Mouse (Mus musculus) liver, adult 2 months (tissue): Measurements from ENCODE around the gene 1810024B03Rik.

ENCODE experiments used
- CTCF ChIP-seq: fragments of 200-500 bp; IDR thresholded peaks from 2 replicates; pipeline ENCODE4 v1.5.1; 2011; ENCODE audit warnings: low read depth, low read length, control low read depth
- POLR2A ChIP-seq: fragments of 200-500 bp; IDR thresholded peaks from 2 replicates; pipeline ENCODE4 v1.6.1; 2011; ENCODE audit warnings: low read length, control low read depth; ENCODE audit not compliant: insufficient read depth; ENCODE audit errors: extremely low read depth

GRCm38 (mm10) chr2:127252787-127253186 is 44.7 kb upstream of the 1810024B03Rik start:
- TF ChIP-seq CTCF (no peak), POLR2A (no peak)
